Mouse (Mus musculus): Measurements from ENCODE around the gene Birc3.
A peak's percentile ranks its signal among the peaks of the same experiment; 100 is the strongest.

GRCm38 (mm10) chr9:7868838-7869491 is 4.0 kb downstream of the Birc3 start:
- TF ChIP-seq GATA1 (IDR thresholded peaks at IDR 0.05; ENCODE audit: low read depth, low read length) (no peak; the same call in none of the 2 replicates), GABPA (IDR thresholded peaks at IDR 0.05; ENCODE audit: low read depth, low read length) (no peak), CTCF (IDR thresholded peaks at IDR 0.05 in 2 of 3, conservative IDR thresholded peaks at IDR 0.05 in 1 of 3; ENCODE audit: control insufficient read depth in 1 of 3, insufficient read depth in 1 of 3, low read depth in 2 of 3, low read length in 3 of 3, poor library complexity in 1 of 3, severe bottlenecking in 1 of 3) (no peak), TBP (IDR thresholded peaks at IDR 0.05; ENCODE audit: low read depth, low read length) (0 out of 2 replicates have a peak, but pooled peaks have one; percentile 50), BHLHE40 (IDR thresholded peaks at IDR 0.05; ENCODE audit: borderline replicate concordance, low read depth, low read length) (peak; percentile 69; the same call in 1 of the 2 replicates)
